Mouse (Mus musculus) G1E (cell line): ENCODE measurements around the gene Lamtor3. TPM values are rescaled to one million over a fixed set of nuclear protein-coding genes. Genes with fewer than 3 reads are reported as not detected.
A peak's percentile ranks its signal among the peaks of the same experiment; 100 is the strongest.
"Not testable (repeated sequence)": the region's sequence is repeated elsewhere in the genome, so short reads cannot be mapped to it uniquely, and the experiment has no call there.

Experiments used
- ATAC-seq: 2 replicates; pipeline ENCODE4 v1.8.0; 2016; ENCODE audit warnings: mild to moderate bottlenecking; ENCODE audit not compliant: insufficient number of reproducible peaks, poor library complexity, low FRiP score, severe bottlenecking; ENCODE audit errors: extremely low read depth
- DNase-seq: peaks from one replicate; pipeline ENCODE4 v3.0.0; 2012; ENCODE audit warnings: low spot score
- H3K27me3 ChIP-seq: 2 replicates; pipeline ENCODE4 v1.6.1; 2012; ENCODE audit warnings: mild to moderate bottlenecking, low read length, inconsistent platforms; ENCODE audit not compliant: insufficient read depth
- H3K36me3 ChIP-seq: replicated peaks from 2 replicates; pipeline ENCODE3; 2012; ENCODE audit warnings: mild to moderate bottlenecking, inconsistent platforms
- H3K4me1 ChIP-seq: 2 replicates; pipeline ENCODE4 v1.6.1; 2012; ENCODE audit warnings: low read depth, low read length, inconsistent platforms, mixed read lengths; ENCODE audit not compliant: insufficient read depth
- H3K4me3 ChIP-seq: 2 replicates; pipeline ENCODE4 v1.5.1; 2012; ENCODE audit warnings: low read depth, mild to moderate bottlenecking, inconsistent platforms, low read length, moderate library complexity, mixed read lengths
- H3K9me3 ChIP-seq: replicated peaks from 2 replicates; pipeline ENCODE4 v1.6.1; 2012; ENCODE audit warnings: inconsistent platforms
- CTCF ChIP-seq: IDR thresholded peaks from 2 replicates; pipeline ENCODE4 v1.5.1; 2012; ENCODE audit warnings: low read depth, low read length, inconsistent platforms, mixed read lengths
- GATA1 ChIP-seq: IDR thresholded peaks from 2 replicates; pipeline ENCODE4 v1.6.1; 2012; ENCODE audit warnings: borderline replicate concordance, low read length, inconsistent platforms, mixed read lengths
- GATA2 ChIP-seq: IDR thresholded peaks from 2 replicates; pipeline ENCODE4 v1.6.1; 2012; ENCODE audit warnings: low read depth, low read length, inconsistent platforms, borderline replicate concordance
- POLR2AphosphoS5 ChIP-seq: IDR thresholded peaks from 2 replicates; pipeline ENCODE4 v1.6.1; 2012; ENCODE audit warnings: low read depth, low read length, inconsistent platforms; ENCODE audit not compliant: insufficient replicate concordance
- TAL1 ChIP-seq: conservative IDR thresholded peaks from 2 replicates; pipeline ENCODE4 v1.6.1; 2012; ENCODE audit warnings: low read depth, low read length, inconsistent platforms, mixed read lengths
- polyA plus RNA-seq: library from polyadenylated mRNA; stranded (reverse); fragments of >175 nt; gene quantifications from 2 replicates; pipeline ENCODE4 v1.2.3, GENCODE M21; 2012
- total RNA-seq, 2 experiments: library from RNA; stranded (forward) in 1 of 2; stranded (reverse) in 1 of 2; fragments of 200-1000 nt in 1 of 2; fragments of >200 nt in 1 of 2; fragmentation: Nextera tagmentation in 1 of 2; gene quantifications; 2 replicates each; pipeline ENCODE4 v1.2.3; 2014 to 2017

Gene Lamtor3
- total and polyA plus RNA-seq, 3 experiments: 38.4 to 233 (median 152) TPM

DNA sequence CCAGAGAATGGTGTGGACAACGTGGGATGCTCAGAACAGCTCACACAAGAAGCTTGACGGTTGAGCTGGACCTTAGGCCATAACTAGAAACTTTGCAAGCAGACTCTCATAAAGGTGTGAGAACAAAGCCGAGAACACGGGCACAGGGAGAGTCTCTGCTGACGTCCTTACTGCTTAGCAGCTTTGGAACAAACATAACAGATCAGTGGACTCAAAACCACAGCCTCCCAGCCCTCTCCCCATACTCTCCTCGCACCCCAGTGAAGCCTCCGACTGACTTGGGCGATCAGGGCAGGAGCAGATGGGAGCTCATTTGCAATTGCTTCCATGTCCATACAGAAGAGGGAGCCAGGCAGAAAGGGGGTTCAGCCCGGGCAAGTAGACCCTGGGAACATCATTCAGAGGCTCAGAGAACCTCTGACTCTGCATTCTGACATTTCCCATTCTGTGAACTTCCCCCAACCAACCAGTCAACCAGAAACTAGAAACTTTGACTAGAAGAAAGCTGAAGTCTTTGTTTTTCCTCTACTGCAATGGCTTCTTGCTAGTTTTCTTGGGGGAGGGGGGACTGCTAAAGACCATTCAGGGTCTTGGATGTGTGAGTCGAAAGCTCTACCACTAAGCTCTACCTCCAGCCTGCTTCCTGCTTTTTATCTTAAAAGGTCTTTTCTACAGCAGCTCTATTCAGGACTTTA lies 32.0 kb downstream of the Lamtor3 start:
- DNase-seq: no peak
- ATAC-seq: no peak
- H3K4me1 ChIP-seq: peaks cover 95% of the 10 kb centered on the region
- peak overlapping the region; percentile 19; the same call in 1 of the 2 replicates for H3K4me3 ChIP-seq
- no peaks in the 10 kb centered on the region for H3K9me3 ChIP-seq
- TF ChIP-seq POLR2AphosphoS5 (peak; percentile 55; the same call in 1 of the 2 replicates), GATA1 (no peak)
- no peaks in the 10 kb centered on the region for H3K27me3 ChIP-seq
- H3K36me3 ChIP-seq: peaks cover 89% of the 10 kb centered on the region

DNA sequence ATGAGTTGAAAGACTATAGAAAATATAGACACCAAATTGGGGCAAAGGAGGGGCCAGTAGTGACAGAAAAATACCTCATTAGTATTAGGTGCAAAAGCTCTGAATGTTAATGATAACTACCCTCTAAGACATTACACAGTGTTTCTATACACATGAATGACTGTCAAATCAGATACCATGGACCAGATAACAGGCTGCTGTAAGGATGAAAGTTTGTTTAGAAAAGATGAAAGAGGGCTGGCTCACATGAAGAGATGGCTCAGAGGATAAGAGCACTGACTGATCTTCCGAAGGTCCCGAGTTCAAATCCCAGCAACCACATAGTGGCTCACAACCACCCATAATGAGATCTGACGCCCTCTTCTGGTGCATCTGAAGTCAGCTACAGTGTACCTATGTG lies 33.0 kb downstream of the Lamtor3 start:
- not testable (repeated sequence) for H3K27me3 ChIP-seq, H3K9me3 ChIP-seq, H3K4me3 ChIP-seq, ATAC-seq, DNase-seq
- H3K36me3 ChIP-seq: peaks cover 86% of the 10 kb centered on the region
- peaks cover 94% of the 10 kb centered on the region for H3K4me1 ChIP-seq

DNA sequence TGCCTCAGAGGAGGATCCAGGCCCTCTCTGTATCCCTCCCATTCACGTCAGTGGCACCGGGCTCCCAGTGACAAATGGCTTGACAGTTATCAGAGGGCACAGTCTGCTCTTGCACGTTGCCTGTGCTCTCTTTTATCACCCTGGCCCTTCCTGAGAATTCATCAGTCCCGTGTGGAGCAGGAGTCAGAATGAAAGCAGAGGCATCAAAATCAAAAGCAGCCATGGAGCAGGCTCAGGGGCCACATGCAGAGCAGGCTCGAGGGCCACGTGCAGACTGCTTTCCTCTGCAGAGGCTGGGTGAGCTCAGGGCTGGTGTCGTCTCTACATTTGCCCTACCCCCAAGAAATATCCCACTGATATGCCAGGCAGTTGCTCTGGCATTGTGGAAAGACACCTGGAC lies 33.5 kb downstream of the Lamtor3 start:
- Histone ChIP-seq H3K27me3 (no peaks in the 10 kb centered on the region), H3K4me3 (peak overlapping the region; percentile 47; the same call in 1 of the 2 replicates), H3K4me1 (peaks cover 95% of the 10 kb centered on the region), H3K36me3 (peaks cover 86% of the 10 kb centered on the region), H3K9me3 (no peaks in the 10 kb centered on the region)
- ATAC-seq (no peak), DNase-seq (no peak)
- TF ChIP-seq CTCF (no peak), GATA2 (no peak), POLR2AphosphoS5 (no peak), GATA1 (no peak), TAL1 (no peak; the same call in 1 of the 2 replicates)

DNA sequence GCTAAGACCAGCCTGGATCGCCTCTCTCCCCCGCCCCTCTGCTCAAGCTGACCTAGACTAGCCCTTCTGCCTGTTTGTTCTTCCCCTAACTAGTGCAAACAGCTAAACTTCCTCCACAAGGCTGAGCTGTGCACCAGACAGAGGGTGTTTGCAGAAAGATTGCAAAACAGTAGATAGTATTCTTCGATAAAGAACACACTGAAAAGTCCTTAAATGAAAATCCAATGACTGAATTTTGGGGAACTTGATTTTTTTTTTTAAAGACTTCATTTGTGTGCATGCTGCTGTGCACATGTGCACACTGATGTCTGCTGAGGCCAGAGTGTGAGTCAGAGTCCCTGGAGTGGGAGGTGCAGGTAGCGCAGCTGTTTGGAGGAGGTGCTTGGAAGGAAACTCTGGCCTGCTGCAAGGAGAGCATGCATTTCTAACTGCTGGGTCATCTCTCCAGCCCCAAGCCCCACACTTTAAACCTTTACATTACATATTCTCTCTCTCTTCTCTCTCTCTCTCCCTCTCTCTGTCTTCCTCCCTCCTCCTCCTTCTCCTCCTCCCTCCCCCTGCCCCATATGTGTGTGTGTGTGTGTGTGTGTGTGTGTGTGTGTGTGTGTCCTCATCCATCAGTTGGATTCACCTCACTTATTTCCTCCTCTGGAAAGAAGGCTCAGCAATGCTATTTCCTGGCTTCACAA lies 34.1 kb downstream of the Lamtor3 start:
- H3K9me3 ChIP-seq: no peaks in the 10 kb centered on the region
- ATAC-seq (peak; percentile 59), DNase-seq (no peak)
- TF ChIP-seq POLR2AphosphoS5: no peak
- TF ChIP-seq GATA2: no peak
- no peak for TF ChIP-seq GATA1
- H3K36me3 ChIP-seq: peaks cover 87% of the 10 kb centered on the region
- no peaks in the 10 kb centered on the region for H3K27me3 ChIP-seq
- H3K4me1 ChIP-seq: peaks cover 96% of the 10 kb centered on the region
- peak overlapping the region; percentile 47; the same call in 1 of the 2 replicates for H3K4me3 ChIP-seq

DNA sequence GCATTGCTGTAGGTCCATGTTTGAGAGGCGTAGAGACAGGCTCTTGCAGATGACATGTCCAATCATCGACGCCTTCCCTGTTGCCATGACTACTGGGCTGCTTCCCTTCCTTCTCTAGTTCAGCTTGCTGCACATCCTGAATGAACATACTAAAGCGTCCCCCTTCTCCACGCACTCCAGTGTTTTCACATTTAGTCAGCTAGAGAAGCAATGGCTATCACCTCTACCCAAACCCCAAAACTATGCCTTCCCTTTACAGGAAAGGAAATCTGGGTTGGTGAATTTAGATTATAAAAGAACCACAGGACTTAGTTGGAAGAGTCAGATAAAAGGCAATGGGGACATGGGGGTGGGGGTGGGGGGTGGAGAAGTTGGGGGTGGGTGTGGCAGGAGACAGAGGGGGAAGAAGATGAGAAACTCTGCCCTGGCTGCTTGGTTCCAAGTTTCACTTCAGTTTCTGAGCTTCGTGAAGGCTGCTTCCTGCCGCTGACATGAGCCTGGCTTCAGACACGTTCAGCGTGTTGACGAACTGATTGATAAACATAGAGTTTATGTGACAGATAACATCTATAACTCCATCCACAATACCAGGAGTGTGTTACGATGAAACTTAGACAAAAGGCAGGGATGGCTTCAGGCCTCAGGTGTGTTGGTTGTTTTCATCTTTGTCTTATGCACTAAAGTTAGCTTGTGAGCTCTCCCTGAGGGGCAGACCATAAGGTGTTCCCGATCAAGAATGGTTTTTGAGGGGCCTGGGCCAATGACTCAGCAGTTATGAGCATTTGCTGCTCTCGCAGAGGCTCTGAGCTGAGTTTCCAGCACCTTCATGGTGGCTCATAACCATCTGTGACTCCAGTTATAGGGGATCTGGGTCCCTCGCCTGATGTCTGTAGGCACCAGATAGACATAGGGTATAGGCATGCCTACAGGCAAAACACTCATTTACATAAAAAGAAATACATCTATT lies 34.9 kb downstream of the Lamtor3 start:
- Histone ChIP-seq H3K9me3 (no peaks in the 10 kb centered on the region), H3K4me3 (peak overlapping the region; percentile 24; the same call in 1 of the 2 replicates), H3K4me1 (peaks cover 97% of the 10 kb centered on the region), H3K36me3 (peaks cover 89% of the 10 kb centered on the region), H3K27me3 (no peaks in the 10 kb centered on the region)
- ATAC-seq (peak; percentile 10), DNase-seq (no peak)
- TF ChIP-seq TAL1: peak; percentile 25; the same call in 1 of the 2 replicates
- no peak for TF ChIP-seq GATA1

DNA sequence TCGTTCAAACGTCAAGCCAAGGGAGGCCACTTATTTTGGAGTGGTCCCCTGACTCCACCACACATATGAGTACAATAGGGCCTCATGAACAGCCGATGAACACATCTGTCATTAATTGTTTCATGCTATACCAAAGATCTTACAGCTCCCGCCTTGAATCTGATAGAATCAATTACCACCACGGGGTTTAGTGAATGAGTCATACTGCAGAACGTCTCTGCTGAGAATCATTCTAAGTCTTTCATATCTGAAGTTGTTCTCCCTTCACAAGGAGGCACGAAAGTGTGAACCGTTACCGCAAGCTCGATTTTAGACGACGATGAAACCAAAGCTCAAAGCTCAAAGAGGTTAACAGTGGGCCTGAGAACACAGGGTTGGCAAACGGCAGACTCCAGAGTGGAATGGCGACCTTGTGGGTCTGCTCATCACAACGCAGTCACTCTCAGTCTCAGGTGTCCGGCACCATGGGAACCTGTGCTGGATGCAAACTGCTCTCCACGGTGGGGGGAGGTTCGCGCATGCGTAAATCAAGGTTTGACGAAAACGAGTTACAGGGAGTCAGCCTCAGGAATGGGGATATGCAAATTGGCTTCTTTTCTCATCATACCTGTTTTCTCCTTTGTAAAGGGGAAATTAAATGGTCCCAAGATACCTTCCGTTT lies 36.1 kb downstream of the Lamtor3 start:
- peaks cover 95% of the 10 kb centered on the region for H3K4me1 ChIP-seq
- 0 out of 2 replicates have a peak, but pooled peaks have one; percentile 35 for TF ChIP-seq POLR2AphosphoS5
- no peak for TF ChIP-seq TAL1
- no peak for TF ChIP-seq GATA2
- TF ChIP-seq CTCF: no peak
- no peaks in the 10 kb centered on the region for H3K27me3 ChIP-seq
- ATAC-seq (no peak), DNase-seq (no peak)
- no peaks in the 10 kb centered on the region for H3K9me3 ChIP-seq
- H3K4me3 ChIP-seq: peak overlapping the region; percentile 58; the same call in 1 of the 2 replicates
- peaks cover 87% of the 10 kb centered on the region for H3K36me3 ChIP-seq
